Mouse (Mus musculus) left cerebral cortex, postnatal 4 days (tissue): ENCODE data around the gene Igsf21. TPM values are rescaled to one million over a fixed set of nuclear protein-coding genes. Genes with fewer than 3 reads are reported as not detected.

Source experiments
- DNase-seq: peaks from one replicate; pipeline ENCODE4 v3.0.0-alpha.2; 2022
- intact Hi-C: fragments of 180-260 bp; cut with DNase I; formaldehyde crosslinking; loops from one replicate; pipeline ENCODE4 v1.15.1; 2025
- total RNA-seq, 2 experiments: library from RNA; stranded (reverse); gene quantifications; 2 replicates each; pipeline ENCODE4 v1.2.3; 2021

The Igsf21 gene
- total RNA-seq, 2 experiments from 2014 or later, result 104 to 114 TPM

GRCm38 (mm10) chr4:140202196-140202595 lies 44.4 kb downstream of the Igsf21 start:
- intact Hi-C loops, result no loop called here
- no peak for DNase-seq

- intact Hi-C loops, result no loop called here
- no peak for DNase-seq
These were observed 46.3 kb downstream of the Igsf21 start for GRCm38 (mm10) chr4:140200296-140200695.

- no peak for DNase-seq
- intact Hi-C loops, result no loop called here
These were observed 49.9 kb downstream of the Igsf21 start for GRCm38 (mm10) chr4:140196717-140197116.

GRCm38 (mm10) chr4:140192276-140193002 lies 54.1 kb downstream of the Igsf21 start:
- intact Hi-C loops, result no loop called here
- DNase-seq, result peak; percentile 84

GRCm38 (mm10) chr4:140189601-140190000 lies 57.0 kb downstream of the Igsf21 start:
- no peak for DNase-seq
- intact Hi-C loops, result no loop called here

GRCm38 (mm10) chr4:140188626-140189025 lies 58.0 kb downstream of the Igsf21 start:
- DNase-seq, result no peak
- intact Hi-C loops, result no loop called here

GRCm38 (mm10) chr4:140187404-140188145 lies 59.0 kb downstream of the Igsf21 start:
- intact Hi-C loops, result no loop called here
- DNase-seq, result peak; percentile 84

GRCm38 (mm10) chr4:140179576-140179975 lies 67.0 kb downstream of the Igsf21 start:
- intact Hi-C loops, result no loop called here
- DNase-seq, result no peak

- intact Hi-C loops, result no loop called here
- DNase-seq, result no peak
These were observed 69.5 kb downstream of the Igsf21 start for GRCm38 (mm10) chr4:140177055-140177454.

- no peak for DNase-seq
- intact Hi-C loops, result no loop called here
These were observed 72.7 kb downstream of the Igsf21 start for GRCm38 (mm10) chr4:140173746-140174399.

GRCm38 (mm10) chr4:140173084-140173483 lies 73.5 kb downstream of the Igsf21 start:
- DNase-seq, result no peak
- intact Hi-C loops, result no loop called here

GRCm38 (mm10) chr4:140171917-140172316 lies 74.7 kb downstream of the Igsf21 start:
- DNase-seq, result no peak
- intact Hi-C loops, result no loop called here

GRCm38 (mm10) chr4:140171189-140171588 lies 75.4 kb downstream of the Igsf21 start:
- intact Hi-C loops, result no loop called here
- no peak for DNase-seq

- intact Hi-C loops, result no loop called here
- DNase-seq, result peak; percentile 43
These were observed 80.7 kb downstream of the Igsf21 start for GRCm38 (mm10) chr4:140165851-140166250.

GRCm38 (mm10) chr4:140164662-140165061 lies 81.9 kb downstream of the Igsf21 start:
- intact Hi-C loops, result no loop called here
- DNase-seq, result peak; percentile 67

- DNase-seq, result peak; percentile 35
- intact Hi-C loops, result no loop called here
These were observed 87.0 kb downstream of the Igsf21 start for GRCm38 (mm10) chr4:140159617-140160016.

GRCm38 (mm10) chr4:140154899-140155463 lies 91.6 kb downstream of the Igsf21 start:
- intact Hi-C loops, result no loop called here
- peak; percentile 58 for DNase-seq

GRCm38 (mm10) chr4:140154484-140154883 lies 92.1 kb downstream of the Igsf21 start:
- intact Hi-C loops, result no loop called here
- peak; percentile 66 for DNase-seq

GRCm38 (mm10) chr4:140153711-140154114 lies 92.9 kb downstream of the Igsf21 start:
- peak; percentile 59 for DNase-seq
- intact Hi-C loops, result no loop called here

GRCm38 (mm10) chr4:140153101-140153500 lies 93.5 kb downstream of the Igsf21 start:
- peak; percentile 61 for DNase-seq
- intact Hi-C loops, result no loop called here

GRCm38 (mm10) chr4:140149706-140150105 lies 96.9 kb downstream of the Igsf21 start:
- DNase-seq, result no peak
- intact Hi-C loops, result no loop called here
